ENCODE assay signal across 11 mouse cellular contexts in genomic region chr12:78947161-78947560, GRCm38 (mm10). TPM values are rescaled to one million over a fixed set of nuclear protein-coding genes. Genes with fewer than 3 reads are reported as not detected.
DNase-seq lines count a peak whose midpoint lies in the region; ATAC-seq and TF ChIP-seq lines count a peak whose summit lies in the region.
"Had no signal": no experiment of that assay in that cellular context is flagged by ENCODE, and none has a peak within 500 bp of the region (broad histone marks: within the 10 kb centered on the region; RNA-seq: fewer than 3 reads in every experiment).

No protein-coding gene starts in this region.

- H3K9me3 ChIP-seq in hindbrain, embryonic 11.5 days (ENCODE audit: control insufficient read depth, low read length), result no peaks in the 10 kb centered on the region
- no peaks in the 10 kb centered on the region for H3K9me3 ChIP-seq in hindbrain, embryonic 10.5 days

- WGBS in hindbrain, embryonic 11.5 days, result 84% methylated on average over 6 of the region's 6 CpGs
- 89% methylated on average over 6 of the region's 6 CpGs for WGBS in hindbrain, embryonic 10.5 days
- WGBS in spleen, adult 2 months, result 62% methylated on average over 6 of the region's 6 CpGs

- no peaks in the 10 kb centered on the region for H3K36me3 ChIP-seq in hindbrain, embryonic 11.5 days (ENCODE audit: control insufficient read depth, insufficient read depth, low read length)
- H3K36me3 ChIP-seq in hindbrain, embryonic 10.5 days, result no peaks in the 10 kb centered on the region
- H3K36me3 ChIP-seq in spleen, adult 2 months (ENCODE audit: control insufficient read depth, insufficient read depth, low read length), result no peaks in the 10 kb centered on the region

- H3K4me2 ChIP-seq in hindbrain, embryonic 11.5 days (replicated peaks; ENCODE audit: low read depth, low read length), result no peak overlapping the region
- H3K4me2 ChIP-seq: heart, embryonic 11.5 days had no signal

- no peak overlapping the region for H3K27ac ChIP-seq in hindbrain, embryonic 11.5 days (ENCODE audit: low read depth, low read length)
- H3K27ac ChIP-seq in hindbrain, embryonic 10.5 days, result no peak overlapping the region
- no peak overlapping the region for H3K27ac ChIP-seq in spleen, adult 2 months (ENCODE audit: insufficient read depth, low read length)
- H3K27ac ChIP-seq: macrophage had no signal

- no peak for TF ChIP-seq CTCF in spleen, adult 2 months (IDR thresholded peaks at IDR 0.05; ENCODE audit: extremely low read depth, insufficient read depth, insufficient read length, insufficient replicate concordance)

- no peak for TF ChIP-seq POLR2A in spleen, adult 2 months (IDR thresholded peaks at IDR 0.05; ENCODE audit: low read depth, low read length)

- H3K4me1 ChIP-seq in hindbrain, embryonic 11.5 days (replicated peaks; ENCODE audit: control insufficient read depth, insufficient read depth, low read length), result no peaks in the 10 kb centered on the region
- H3K4me1 ChIP-seq in hindbrain, embryonic 10.5 days (replicated peaks), result no peaks in the 10 kb centered on the region
- no peaks in the 10 kb centered on the region for H3K4me1 ChIP-seq in spleen, adult 2 months (ENCODE audit: control insufficient read depth, insufficient read depth, insufficient read length)

- no peak overlapping the region for H3K9ac ChIP-seq in hindbrain, embryonic 11.5 days (ENCODE audit: low read depth, low read length)

- no peak for ATAC-seq in hindbrain, embryonic 11.5 days (ENCODE audit: low FRiP score)
- peak; percentile 71 for ATAC-seq in granulocyte monocyte progenitor cell, adult 5-6 weeks (replicated peaks; ENCODE audit: poor library complexity, severe bottlenecking)

- peak; percentile 5 for DNase-seq in hindbrain, embryonic 11.5 days (ENCODE audit: low spot score)
- no peak for DNase-seq in hindbrain, embryonic 10.5 days (ENCODE audit: low spot score)
- DNase-seq in spleen, adult 2 months (ENCODE audit: low read depth in 1 of 2, low spot score in 2 of 2), result peak; percentile 22 to 26
- DNase-seq in spleen, adult 12 weeks (ENCODE audit: low spot score), result no peak
- peak; percentile 12 to 15 for DNase-seq in thymus, postnatal 36 days
- no peak for DNase-seq in gastrocnemius, adult 8-10 months (ENCODE audit: low spot score in 2 of 2)
- DNase-seq in adrenal gland, adult 2 months, result no peak
- DNase-seq: kidney, postnatal 10 days had no signal

- no peaks in the 10 kb centered on the region for H3K27me3 ChIP-seq in hindbrain, embryonic 11.5 days (ENCODE audit: control insufficient read depth, insufficient read depth, low read length)
- no peaks in the 10 kb centered on the region for H3K27me3 ChIP-seq in hindbrain, embryonic 10.5 days (ENCODE audit: insufficient read depth, poor library complexity, severe bottlenecking)
- H3K27me3 ChIP-seq in spleen, adult 2 months (ENCODE audit: control insufficient read depth, insufficient read depth, low read length), result no peaks in the 10 kb centered on the region

- no peak overlapping the region for H3K4me3 ChIP-seq in hindbrain, embryonic 11.5 days (ENCODE audit: low read depth, low read length)
- H3K4me3 ChIP-seq in hindbrain, embryonic 10.5 days, result no peak overlapping the region
- H3K4me3 ChIP-seq in spleen, adult 2 months (ENCODE audit: extremely low read depth, insufficient read depth, insufficient read length), result no peak overlapping the region

RNA-seq across cellular contexts. Expression of gene Plek2, which starts 40.4 kb away (rescaled TPM):
- 2.6 and 3.1 TPM in 2 replicates for polyA plus RNA-seq in hindbrain, embryonic 11.5 days (2014; fragmentation: Nextera tagmentation; extraction: Ambion mirVana)
- 1.9 and 2.6 TPM in 2 replicates for polyA plus RNA-seq in hindbrain, embryonic 10.5 days (2016; fragmentation: Nextera tagmentation; extraction: Ambion mirVana)
- 0.54 and 0.94 TPM in 2 replicates for polyA plus RNA-seq in spleen, adult 2 months (2012; rRNA removed)
- total RNA-seq in granulocyte monocyte progenitor cell, adult 5-6 weeks (2014; fragmentation: Nextera tagmentation), result not detected in 2 replicates
- total RNA-seq in granulocyte monocyte progenitor cell, adult 5-6 weeks (2017), result 0.10 TPM in 1 of 2 replicates, not detected in the other
- total RNA-seq in gastrocnemius, adult 8-10 months (2022), result not detected
- under 1 TPM; 0.23 to 0.41 TPM for total RNA-seq in adrenal gland, adult 2 months (2021)
- polyA plus RNA-seq in adrenal gland, adult 2 months (2012; rRNA removed), result not detected in 2 replicates
- polyA plus RNA-seq: macrophage had no signal

Comparison
In these comparisons a context has a peak if more than half of its experiments do, and no peak if none do; other contexts are left out.
1. DNase-seq: peak in hindbrain, embryonic 11.5 days (single experiment), spleen, adult 2 months (2 of 2) and thymus, postnatal 36 days (2 of 2); none in hindbrain, embryonic 10.5 days (single experiment), spleen, adult 12 weeks (single experiment), gastrocnemius, adult 8-10 months (0 of 2) and adrenal gland, adult 2 months (single experiment).